Mouse (Mus musculus): Measurements from ENCODE around the gene Sprr2k. TPM values are rescaled to one million over a fixed set of nuclear protein-coding genes. Genes with fewer than 3 reads are reported as not detected.

The Sprr2k gene
- not detected in 2 replicates for polyA plus RNA-seq (2015; fragmentation: Nextera tagmentation; extraction: Ambion mirVana)

GRCm38 (mm10) chr3:92432282-92432681, at the start of gene Sprr2k:
Sprr2k (plus strand) TSS chr3:92432582.
- ATAC-seq (ENCODE audit: low read depth): no peak
- H3K27ac ChIP-seq (ENCODE audit: low read length): no peak within 1 kb of the TSS

GRCm38 (mm10) chr3:92385385-92385784, 47.0 kb upstream of the Sprr2k start, which contains the start of gene Sprr2h:
Sprr2h (plus strand) TSS chr3:92385685.
- no peaks in the 10 kb centered on the region for H3K36me3 ChIP-seq (ENCODE audit: control insufficient read depth, insufficient read depth, low read length)
- no peaks in the 10 kb centered on the region for H3K27me3 ChIP-seq (ENCODE audit: control insufficient read depth, insufficient read depth, low read depth, low read length)
- no peak within 1 kb of the TSS for H3K4me2 ChIP-seq (ENCODE audit: low read depth, low read length)
- H3K9ac ChIP-seq (ENCODE audit: low read length): no peak within 1 kb of the TSS
- H3K9me3 ChIP-seq (ENCODE audit: control insufficient read depth, low read length): no peaks in the 10 kb centered on the region
- H3K4me3 ChIP-seq (ENCODE audit: low read length): no peak within 1 kb of the TSS
- WGBS: 70% methylated on average over 1 of the region's 1 CpGs
- no peak for ATAC-seq (ENCODE audit: low read depth)
- H3K4me1 ChIP-seq (replicated peaks; ENCODE audit: control insufficient read depth, insufficient read depth, low read length): no peaks in the 10 kb centered on the region
- no peak within 1 kb of the TSS for H3K27ac ChIP-seq (ENCODE audit: low read length)

More at GRCm38 (mm10) chr3:92432282-92432681, at the start of gene Sprr2k:
- no peaks in the 10 kb centered on the region for H3K9me3 ChIP-seq (ENCODE audit: control insufficient read depth, low read length)
- no peak within 1 kb of the TSS for H3K4me3 ChIP-seq (ENCODE audit: low read length)
- H3K9ac ChIP-seq (ENCODE audit: low read length): no peak within 1 kb of the TSS
- WGBS: 83% methylated on average over 2 of the region's 2 CpGs
- H3K4me2 ChIP-seq (ENCODE audit: low read depth, low read length): no peak within 1 kb of the TSS
- H3K36me3 ChIP-seq (ENCODE audit: control insufficient read depth, insufficient read depth, low read length): no peaks in the 10 kb centered on the region
- no peaks in the 10 kb centered on the region for H3K4me1 ChIP-seq (replicated peaks; ENCODE audit: control insufficient read depth, insufficient read depth, low read length)
- H3K27me3 ChIP-seq (ENCODE audit: control insufficient read depth, insufficient read depth, low read depth, low read length): no peaks in the 10 kb centered on the region

GRCm38 (mm10) chr3:92394301-92394700, 38.1 kb upstream of the Sprr2k start:
- ATAC-seq (ENCODE audit: low read depth): no peak
- H3K4me1 ChIP-seq (replicated peaks; ENCODE audit: control insufficient read depth, insufficient read depth, low read length): no peaks in the 10 kb centered on the region
- H3K27ac ChIP-seq (ENCODE audit: low read length): no peak overlapping the region
- H3K4me3 ChIP-seq (ENCODE audit: low read length): no peak overlapping the region
- H3K9me3 ChIP-seq (ENCODE audit: control insufficient read depth, low read length): no peaks in the 10 kb centered on the region
- whole genome bisulfite sequencing: 37% methylated on average over 1 of the region's 1 CpGs
- no peak overlapping the region for H3K4me2 ChIP-seq (ENCODE audit: low read depth, low read length)
- no peaks in the 10 kb centered on the region for H3K27me3 ChIP-seq (ENCODE audit: control insufficient read depth, insufficient read depth, low read depth, low read length)
- H3K36me3 ChIP-seq (ENCODE audit: control insufficient read depth, insufficient read depth, low read length): no peaks in the 10 kb centered on the region
- H3K9ac ChIP-seq (ENCODE audit: low read length): no peak overlapping the region

- no peaks in the 10 kb centered on the region for H3K27me3 ChIP-seq (ENCODE audit: control insufficient read depth, insufficient read depth, low read depth, low read length)
- no peaks in the 10 kb centered on the region for H3K36me3 ChIP-seq (ENCODE audit: control insufficient read depth, insufficient read depth, low read length)
- H3K9me3 ChIP-seq (ENCODE audit: control insufficient read depth, low read length): no peaks in the 10 kb centered on the region
- H3K4me1 ChIP-seq (replicated peaks; ENCODE audit: control insufficient read depth, insufficient read depth, low read length): no peaks in the 10 kb centered on the region
- no peak within 1 kb of the TSS for H3K4me2 ChIP-seq (ENCODE audit: low read depth, low read length)
- no peak within 1 kb of the TSS for H3K9ac ChIP-seq (ENCODE audit: low read length)
- H3K4me3 ChIP-seq (ENCODE audit: low read length): no peak within 1 kb of the TSS
- no peak within 1 kb of the TSS for H3K27ac ChIP-seq (ENCODE audit: low read length)
- no peak for ATAC-seq (ENCODE audit: low read depth)
- 85% methylated on average over 2 of the region's 2 CpGs for WGBS
These were observed 24.7 kb upstream of the Sprr2k start, which contains the start of gene Sprr2i for GRCm38 (mm10) chr3:92407691-92408090. Sprr2i (plus strand) TSS chr3:92407991.

- no peak within 1 kb of the TSS for H3K27ac ChIP-seq (ENCODE audit: low read length)
These were observed 14.6 kb upstream of the Sprr2k start, which contains the start of gene Sprr2j-ps for GRCm38 (mm10) chr3:92417782-92418181. Sprr2j-ps (plus strand) TSS chr3:92418082.

GRCm38 (mm10) chr3:92429323-92429722, 3.1 kb upstream of the Sprr2k start, which contains the start of gene Gm9774:
Gm9774 (minus strand) TSS chr3:92429423.
- no peak for ATAC-seq (ENCODE audit: low read depth)
- no peaks in the 10 kb centered on the region for H3K4me1 ChIP-seq (replicated peaks; ENCODE audit: control insufficient read depth, insufficient read depth, low read length)
- H3K36me3 ChIP-seq (ENCODE audit: control insufficient read depth, insufficient read depth, low read length): no peaks in the 10 kb centered on the region
- H3K4me3 ChIP-seq (ENCODE audit: low read length): no peak within 1 kb of the TSS
- no peak within 1 kb of the TSS for H3K9ac ChIP-seq (ENCODE audit: low read length)
- no peaks in the 10 kb centered on the region for H3K27me3 ChIP-seq (ENCODE audit: control insufficient read depth, insufficient read depth, low read depth, low read length)
- no peaks in the 10 kb centered on the region for H3K9me3 ChIP-seq (ENCODE audit: control insufficient read depth, low read length)
- no peak within 1 kb of the TSS for H3K27ac ChIP-seq (ENCODE audit: low read length)
- no peak within 1 kb of the TSS for H3K4me2 ChIP-seq (ENCODE audit: low read depth, low read length)
- 74% methylated on average over 6 of the region's 6 CpGs for WGBS

More at GRCm38 (mm10) chr3:92417782-92418181, 14.6 kb upstream of the Sprr2k start, which contains the start of gene Sprr2j-ps:
- Histone ChIP-seq H3K4me1 (replicated peaks; ENCODE audit: control insufficient read depth, insufficient read depth, low read length) (no peaks in the 10 kb centered on the region), H3K4me3 (ENCODE audit: low read length) (no peak within 1 kb of the TSS), H3K36me3 (ENCODE audit: control insufficient read depth, insufficient read depth, low read length) (no peaks in the 10 kb centered on the region), H3K4me2 (ENCODE audit: low read depth, low read length) (no peak within 1 kb of the TSS), H3K9ac (ENCODE audit: low read length) (no peak within 1 kb of the TSS), H3K27me3 (ENCODE audit: control insufficient read depth, insufficient read depth, low read depth, low read length) (no peaks in the 10 kb centered on the region), H3K9me3 (ENCODE audit: control insufficient read depth, low read length) (no peaks in the 10 kb centered on the region)
- ATAC-seq (ENCODE audit: low read depth): no peak
- WGBS: 89% methylated on average over 2 of the region's 2 CpGs

GRCm38 (mm10) chr3:92438689-92439088, 6.3 kb downstream of the Sprr2k start, which contains the start of gene Sprr1b:
Sprr1b (minus strand) TSS chr3:92438789.
- Histone ChIP-seq H3K27ac (ENCODE audit: low read length) (no peak within 1 kb of the TSS), H3K4me2 (ENCODE audit: low read depth, low read length) (no peak within 1 kb of the TSS), H3K9me3 (ENCODE audit: control insufficient read depth, low read length) (no peaks in the 10 kb centered on the region), H3K36me3 (ENCODE audit: control insufficient read depth, insufficient read depth, low read length) (no peaks in the 10 kb centered on the region), H3K27me3 (ENCODE audit: control insufficient read depth, insufficient read depth, low read depth, low read length) (no peaks in the 10 kb centered on the region), H3K4me3 (ENCODE audit: low read length) (no peak within 1 kb of the TSS), H3K9ac (ENCODE audit: low read length) (no peak within 1 kb of the TSS), H3K4me1 (replicated peaks; ENCODE audit: control insufficient read depth, insufficient read depth, low read length) (no peaks in the 10 kb centered on the region)
- no peak for ATAC-seq (ENCODE audit: low read depth)
- WGBS: 90% methylated on average over 3 of the region's 3 CpGs

- H3K4me3 ChIP-seq (ENCODE audit: low read length): no peak overlapping the region
- WGBS: 81% methylated on average over 3 of the region's 3 CpGs
- no peaks in the 10 kb centered on the region for H3K36me3 ChIP-seq (ENCODE audit: control insufficient read depth, insufficient read depth, low read length)
These were observed 7.8 kb downstream of the Sprr2k start for GRCm38 (mm10) chr3:92440177-92440576.

GRCm38 (mm10) chr3:92455151-92455550, 22.8 kb downstream of the Sprr2k start:
- ATAC-seq (ENCODE audit: low read depth): no peak
- H3K27ac ChIP-seq (ENCODE audit: low read length): no peak overlapping the region
- no peaks in the 10 kb centered on the region for H3K36me3 ChIP-seq (ENCODE audit: control insufficient read depth, insufficient read depth, low read length)
- no peak overlapping the region for H3K9ac ChIP-seq (ENCODE audit: low read length)
- no peaks in the 10 kb centered on the region for H3K4me1 ChIP-seq (replicated peaks; ENCODE audit: control insufficient read depth, insufficient read depth, low read length)
- no peak overlapping the region for H3K4me2 ChIP-seq (ENCODE audit: low read depth, low read length)
- no peaks in the 10 kb centered on the region for H3K27me3 ChIP-seq (ENCODE audit: control insufficient read depth, insufficient read depth, low read depth, low read length)
- no peaks in the 10 kb centered on the region for H3K9me3 ChIP-seq (ENCODE audit: control insufficient read depth, low read length)
- WGBS: 62% methylated on average over 5 of the region's 5 CpGs
- H3K4me3 ChIP-seq (ENCODE audit: low read length): no peak overlapping the region

More at GRCm38 (mm10) chr3:92440177-92440576, 7.8 kb downstream of the Sprr2k start:
- ATAC-seq (ENCODE audit: low read depth): no peak
- Histone ChIP-seq H3K9me3 (ENCODE audit: control insufficient read depth, low read length) (no peaks in the 10 kb centered on the region), H3K4me1 (replicated peaks; ENCODE audit: control insufficient read depth, insufficient read depth, low read length) (no peaks in the 10 kb centered on the region), H3K27ac (ENCODE audit: low read length) (no peak overlapping the region), H3K27me3 (ENCODE audit: control insufficient read depth, insufficient read depth, low read depth, low read length) (no peaks in the 10 kb centered on the region), H3K9ac (ENCODE audit: low read length) (no peak overlapping the region), H3K4me2 (ENCODE audit: low read depth, low read length) (no peak overlapping the region)
